In the genomic region with DNA sequence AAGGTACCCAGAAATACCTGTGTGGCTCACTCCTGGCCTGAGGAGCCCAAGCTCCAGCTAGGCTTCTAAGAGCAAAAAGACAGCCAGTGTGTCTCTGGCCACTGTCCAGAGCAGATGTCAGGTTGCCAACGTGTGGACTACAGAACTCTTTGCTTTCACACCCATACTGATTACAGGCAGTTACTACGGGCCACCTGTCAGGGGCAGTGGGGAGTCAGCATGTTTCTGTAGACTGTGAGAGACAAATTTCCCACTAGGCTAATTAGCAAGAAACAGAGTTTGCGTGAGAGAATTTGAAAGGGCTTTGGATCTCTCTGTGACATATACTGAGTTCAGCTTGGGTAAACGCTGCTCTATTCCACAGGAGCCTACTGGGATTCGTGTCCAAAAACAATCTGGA, we compare ENCODE assay signal across 14 mouse cellular contexts.
A peak's percentile ranks its signal among the peaks of the same experiment; 100 is the strongest.
DNase-seq lines count a peak whose midpoint lies in the region; TF ChIP-seq lines count a peak whose summit lies in the region.
"Had no signal": no experiment of that assay in that cellular context is flagged by ENCODE, and none has a peak within 500 bp of the region (broad histone marks: within the 10 kb centered on the region; RNA-seq: fewer than 3 reads in every experiment).

No protein-coding gene starts in this region.

- TF ChIP-seq CTCF in CH12.LX (conservative IDR thresholded peaks at IDR 0.05 in 1 of 2, IDR thresholded peaks at IDR 0.05 in 1 of 2; ENCODE audit: low read depth in 2 of 2, low read length in 2 of 2), result 0 out of 4 replicates have a peak, but pooled peaks of 1 of the 2 experiments have one; percentile 19

- peaks cover 0 to 7% of the 10 kb centered on the region in 2 experiments; a peak in 1 of 4 replicates for H3K4me1 ChIP-seq in CH12.LX (ENCODE audit: control insufficient read depth in 1 of 2, insufficient read depth in 2 of 2)
- H3K4me1 ChIP-seq: embryonic facial prominence, embryonic 15.5 days; intestine, embryonic 15.5 days; megakaryocyte, embryonic 14.5 days; neural tube, embryonic 13.5 days; stomach, embryonic 15.5 days had no signal

- in situ Hi-C loops in CH12.LX (cut with MboI; ENCODE audit: low pct_ligation_motif_present, low pct_unique_long_range_greater_than_20kb, low sequenced_read_pairs), result no loop called here

- TF ChIP-seq POLR2A in CH12.LX (IDR thresholded peaks at IDR 0.05; ENCODE audit: low read depth, low read length), result no peak

- no peak overlapping the region for H3K9ac ChIP-seq in CH12.LX (ENCODE audit: insufficient read depth, low read depth)
- H3K9ac ChIP-seq: embryonic facial prominence, embryonic 15.5 days; intestine, embryonic 15.5 days; liver, embryonic 14.5 days; neural tube, embryonic 13.5 days; stomach, embryonic 15.5 days had no signal

- H3K79me2 ChIP-seq in CH12.LX (replicated peaks; ENCODE audit: control insufficient read depth, extremely low read depth, insufficient read depth, poor library complexity, severe bottlenecking), result no peaks in the 10 kb centered on the region

- H3K27me3 ChIP-seq in CH12.LX (replicated peaks), result no peaks in the 10 kb centered on the region
- H3K27me3 ChIP-seq: embryonic facial prominence, embryonic 15.5 days; intestine, embryonic 15.5 days; megakaryocyte, embryonic 14.5 days; neural tube, embryonic 13.5 days; stomach, embryonic 15.5 days had no signal

- no peak overlapping the region for H3K4me2 ChIP-seq in CH12.LX (ENCODE audit: insufficient read depth, low read depth, poor library complexity, severe bottlenecking)
- H3K4me2 ChIP-seq: embryonic facial prominence, embryonic 15.5 days; intestine, embryonic 15.5 days; neural tube, embryonic 13.5 days; stomach, embryonic 15.5 days had no signal

- dilution Hi-C loops in CH12.LX (cut with MboI; ENCODE audit: extremely low pct_ligation_motif_present, extremely low pct_unique_long_range_greater_than_20kb, low sequenced_read_pairs), result no loop called here

- no peak for TF ChIP-seq EP300 in CH12.LX (IDR thresholded peaks at IDR 0.05; ENCODE audit: low read length)

- DNase-seq in adrenal gland, postnatal 14 days, result peak; percentile 18
- DNase-seq in adrenal gland, postnatal 4 days (ENCODE audit: low spot score in 2 of 2), result no peak
- DNase-seq in kidney, postnatal 10 days, result peak; percentile 8
- no peak for DNase-seq in kidney, adult 11 months
- DNase-seq in CH12.LX (ENCODE audit: extremely low read depth), result peak; percentile 10
- peak; percentile 80 for DNase-seq in cerebellum, postnatal 14 days
- no peak for DNase-seq in testis, postnatal 14 days (ENCODE audit: low spot score)
- DNase-seq in lung, postnatal 14 days, result no peak

- H3K9me3 ChIP-seq in CH12.LX (replicated peaks; ENCODE audit: low read length), result no peaks in the 10 kb centered on the region
- H3K9me3 ChIP-seq: embryonic facial prominence, embryonic 15.5 days; intestine, embryonic 15.5 days; neural tube, embryonic 13.5 days; stomach, embryonic 15.5 days had no signal

- no peak overlapping the region for H3K4me3 ChIP-seq in CH12.LX (replicated peaks in 1 of 3; ENCODE audit: low read depth in 2 of 3, low read length in 2 of 3, poor library complexity in 1 of 3)
- H3K4me3 ChIP-seq: embryonic facial prominence, embryonic 15.5 days; intestine, embryonic 15.5 days; megakaryocyte, embryonic 14.5 days; neural tube, embryonic 13.5 days; stomach, embryonic 15.5 days had no signal

- H3K36me3 ChIP-seq in CH12.LX (replicated peaks in 1 of 2; ENCODE audit: control insufficient read depth in 1 of 2, insufficient read depth in 1 of 2, low read length in 1 of 2), result peaks cover 2 to 55% of the 10 kb centered on the region in 2 experiments
- H3K36me3 ChIP-seq: embryonic facial prominence, embryonic 15.5 days; intestine, embryonic 15.5 days; neural tube, embryonic 13.5 days; stomach, embryonic 15.5 days had no signal

- peak; percentile 24 for TF ChIP-seq RAD21 in CH12.LX (IDR thresholded peaks at IDR 0.05; ENCODE audit: low read depth, low read length)

- no peak overlapping the region for H3K27ac ChIP-seq in CH12.LX (ENCODE audit: insufficient read depth, low read depth)
- H3K27ac ChIP-seq: embryonic facial prominence, embryonic 15.5 days; intestine, embryonic 15.5 days; liver, embryonic 14.5 days; neural tube, embryonic 13.5 days; stomach, embryonic 15.5 days had no signal

TF ChIP-seq in CH12.LX, 34 proteins besides CTCF, POLR2A, EP300 and RAD21:
- TF ChIP-seq E2F4 (IDR thresholded peaks at IDR 0.05; ENCODE audit: insufficient replicate concordance, low read depth, low read length) (no peak), SIN3A (IDR thresholded peaks at IDR 0.05; ENCODE audit: low read length) (no peak), HCFC1 (IDR thresholded peaks at IDR 0.05; ENCODE audit: low read depth, low read length) (no peak), USF2 (conservative IDR thresholded peaks at IDR 0.05; ENCODE audit: low read depth, low read length) (no peak), RCOR1 (conservative IDR thresholded peaks at IDR 0.05; ENCODE audit: low read depth, low read length) (no peak), ZNF384 (IDR thresholded peaks at IDR 0.05; ENCODE audit: low read depth, low read length) (no peak), KAT2A (IDR thresholded peaks at IDR 0.05; ENCODE audit: insufficient replicate concordance, low read length) (no peak), POLR2AphosphoS2 (IDR thresholded peaks at IDR 0.05; ENCODE audit: low read depth, low read length) (no peak), MAFK (IDR thresholded peaks at IDR 0.05; ENCODE audit: insufficient replicate concordance, low read length) (no peak), CHD2 (IDR thresholded peaks at IDR 0.05; ENCODE audit: low read length) (no peak), ZC3H11A (IDR thresholded peaks at IDR 0.05; ENCODE audit: low read depth, low read length) (no peak), UBTF (IDR thresholded peaks at IDR 0.05; ENCODE audit: low read depth, low read length) (no peak), IRF4 (IDR thresholded peaks at IDR 0.05; ENCODE audit: low read depth, low read length) (no peak)

Comparison
In these comparisons a context has a peak if more than half of its experiments do, and no peak if none do; other contexts are left out.
1. DNase-seq: peak in adrenal gland, postnatal 14 days (single experiment), kidney, postnatal 10 days (single experiment), CH12.LX (single experiment) and cerebellum, postnatal 14 days (2 of 2); none in adrenal gland, postnatal 4 days (0 of 2), kidney, adult 11 months (single experiment), testis, postnatal 14 days (single experiment) and lung, postnatal 14 days (single experiment).